Comparison of ENCODE assay signal across 9 mouse cellular contexts in genomic region chr2:150218363-150218725, GRCm38 (mm10). TPM values are rescaled to one million over a fixed set of nuclear protein-coding genes. Genes with fewer than 3 reads are reported as not detected.
DNase-seq lines count a peak whose midpoint lies in the region; ATAC-seq and TF ChIP-seq lines count a peak whose summit lies in the region.
"Not testable (repeated sequence)": the region's sequence is repeated elsewhere in the genome, so short reads cannot be mapped to it uniquely, and the experiment has no call there.
"Had no signal": no experiment of that assay in that cellular context is flagged by ENCODE, and none has a peak within 500 bp of the region (broad histone marks: within the 10 kb centered on the region; RNA-seq: fewer than 3 reads in every experiment).

No protein-coding gene starts in this region.

- TF ChIP-seq CTCF in liver, embryonic 14.5 days (IDR thresholded peaks at IDR 0.05; ENCODE audit: low read depth); small intestine, adult 2 months (IDR thresholded peaks at IDR 0.05; ENCODE audit: extremely low read depth, insufficient read length, insufficient replicate concordance, low read depth, low read length): not testable (repeated sequence)

- H3K4me2 ChIP-seq in embryonic facial prominence, embryonic 11.5 days (ENCODE audit: low read depth, low read length): peak overlapping the region; percentile 21; the same call in 1 of the 2 replicates
- peak overlapping the region; percentile 51 for H3K4me2 ChIP-seq in hindbrain, embryonic 12.5 days (replicated peaks)
- peak overlapping the region; percentile 41 for H3K4me2 ChIP-seq in kidney, embryonic 16.5 days (replicated peaks; ENCODE audit: low read depth, low read length)
- peak overlapping the region; percentile 42 for H3K4me2 ChIP-seq in liver, embryonic 14.5 days (ENCODE audit: low read depth)
- H3K4me2 ChIP-seq in midbrain, embryonic 12.5 days (replicated peaks): peak overlapping the region; percentile 48

- H3K4me3 ChIP-seq in embryonic facial prominence, embryonic 11.5 days (ENCODE audit: low read depth, low read length): peak overlapping the region; percentile 37
- H3K4me3 ChIP-seq in hindbrain, embryonic 12.5 days: peak overlapping the region; percentile 44
- peak overlapping the region; percentile 49 for H3K4me3 ChIP-seq in kidney, embryonic 16.5 days (ENCODE audit: low read length)
- peak overlapping the region; percentile 30 to 67 for H3K4me3 ChIP-seq in liver, embryonic 14.5 days (ENCODE audit: insufficient read depth in 1 of 2, low read depth in 2 of 2, low read length in 2 of 2)
- H3K4me3 ChIP-seq in midbrain, embryonic 12.5 days: peak overlapping the region; percentile 47
- peak overlapping the region; percentile 84 for H3K4me3 ChIP-seq in small intestine, adult 2 months (ENCODE audit: low read depth, low read length)

- H3K9ac ChIP-seq in embryonic facial prominence, embryonic 11.5 days (replicated peaks; ENCODE audit: low read length): peak overlapping the region; percentile 55
- H3K9ac ChIP-seq in hindbrain, embryonic 12.5 days: peak overlapping the region; percentile 47; the same call in 1 of the 2 replicates
- H3K9ac ChIP-seq in kidney, embryonic 16.5 days (replicated peaks; ENCODE audit: low read length): peak overlapping the region; percentile 61
- H3K9ac ChIP-seq in liver, embryonic 14.5 days (replicated peaks): not testable (repeated sequence)
- H3K9ac ChIP-seq in midbrain, embryonic 12.5 days (replicated peaks): peak overlapping the region; percentile 37

- H3K36me3 ChIP-seq in embryonic facial prominence, embryonic 11.5 days (replicated peaks; ENCODE audit: control insufficient read depth, insufficient read depth, low read depth, low read length); hindbrain, embryonic 12.5 days; kidney, embryonic 16.5 days (ENCODE audit: insufficient read depth, low read length); liver, embryonic 14.5 days (replicated peaks; ENCODE audit: control insufficient read depth, insufficient read depth, low read depth); midbrain, embryonic 12.5 days; small intestine, adult 2 months (ENCODE audit: control insufficient read depth, insufficient read depth, low read length): not testable (repeated sequence)

- TF ChIP-seq EP300 in liver, embryonic 14.5 days (IDR thresholded peaks at IDR 0.05; ENCODE audit: low read depth): not testable (repeated sequence)

- not testable (repeated sequence) for H3K27me3 ChIP-seq in embryonic facial prominence, embryonic 11.5 days (ENCODE audit: control insufficient read depth, insufficient read depth, low read length); hindbrain, embryonic 12.5 days; kidney, embryonic 16.5 days (ENCODE audit: insufficient read depth, low read length); liver, embryonic 14.5 days (ENCODE audit: control insufficient read depth, insufficient read depth, low read length); midbrain, embryonic 12.5 days; small intestine, adult 2 months (ENCODE audit: control insufficient read depth, insufficient read depth, low read length)

- not testable (repeated sequence) for ATAC-seq in embryonic facial prominence, embryonic 11.5 days (replicated peaks; ENCODE audit: insufficient number of reproducible peaks, low FRiP score, low TSS enrichment, low read depth); hindbrain, embryonic 12.5 days (ENCODE audit: low FRiP score); liver, embryonic 14.5 days (ENCODE audit: insufficient read depth); midbrain, embryonic 12.5 days (ENCODE audit: low FRiP score, low read depth)
- ATAC-seq in frontal cortex, adult (ENCODE audit: low TSS enrichment): peak; percentile 60
- ATAC-seq in kidney, embryonic 16.5 days (ENCODE audit: low FRiP score, low TSS enrichment): peak; percentile 21; the same call in 1 of the 2 replicates

- DNase-seq in embryonic facial prominence, embryonic 11.5 days (ENCODE audit: low spot score): peak; percentile 3
- DNase-seq in liver, embryonic 14.5 days (ENCODE audit: low read depth in 3 of 3, low spot score in 3 of 3): not testable (repeated sequence)

- H3K9me3 ChIP-seq in embryonic facial prominence, embryonic 11.5 days (replicated peaks; ENCODE audit: control insufficient read depth, low read length); hindbrain, embryonic 12.5 days (replicated peaks); kidney, embryonic 16.5 days (ENCODE audit: low read length); liver, embryonic 14.5 days (ENCODE audit: control insufficient read depth, low read length); midbrain, embryonic 12.5 days: not testable (repeated sequence)

- H3K27ac ChIP-seq in embryonic facial prominence, embryonic 11.5 days (replicated peaks; ENCODE audit: low read depth, low read length); liver, embryonic 14.5 days; midbrain, embryonic 12.5 days (replicated peaks); small intestine, adult 2 months (ENCODE audit: insufficient read depth, low read depth, low read length): not testable (repeated sequence)
- peak overlapping the region; percentile 55; the same call in 1 of the 2 replicates for H3K27ac ChIP-seq in hindbrain, embryonic 12.5 days
- H3K27ac ChIP-seq in kidney, embryonic 16.5 days (ENCODE audit: low read length): 0 out of 2 replicates have a peak overlapping the region, but pooled peaks have one; percentile 66

- not testable (repeated sequence) for H3K4me1 ChIP-seq in embryonic facial prominence, embryonic 11.5 days (ENCODE audit: control insufficient read depth, insufficient read depth, low read length); hindbrain, embryonic 12.5 days; kidney, embryonic 16.5 days (ENCODE audit: insufficient read depth, low read length); liver, embryonic 14.5 days (replicated peaks; ENCODE audit: control insufficient read depth in 2 of 2, insufficient read depth in 2 of 2, low read length in 1 of 2); midbrain, embryonic 12.5 days; small intestine, adult 2 months (ENCODE audit: control insufficient read depth, insufficient read depth, insufficient read length, low read length)

- not testable (repeated sequence) for TF ChIP-seq POLR2A in small intestine, adult 2 months (IDR thresholded peaks at IDR 0.05; ENCODE audit: low read depth, low read length)

- 18% methylated on average over 4 of the region's 4 CpGs for WGBS in embryonic facial prominence, embryonic 11.5 days
- 26% methylated on average over 4 of the region's 4 CpGs for WGBS in hindbrain, embryonic 12.5 days
- 2% methylated on average over 3 of the region's 4 CpGs for WGBS in kidney, embryonic 16.5 days
- 10% methylated on average over 3 of the region's 4 CpGs for WGBS in liver, embryonic 14.5 days (ENCODE audit: insufficient replicate concordance)
- WGBS in midbrain, embryonic 12.5 days: 24% methylated on average over 4 of the region's 4 CpGs
- 15% methylated on average over 4 of the region's 4 CpGs for WGBS in small intestine, adult 2 months

RNA-seq across cellular contexts. Expression of gene Zfp937, which starts 0.5 kb away (rescaled TPM):
- 9.4 and 11.0 TPM in 2 replicates for polyA plus RNA-seq in embryonic facial prominence, embryonic 11.5 days (2014; fragmentation: Nextera tagmentation; extraction: Ambion mirVana)
- 10.7 and 12.1 TPM in 2 replicates for polyA plus RNA-seq in hindbrain, embryonic 12.5 days (2016; fragmentation: Nextera tagmentation; extraction: Ambion mirVana)
- 16.4 and 16.7 TPM in 2 replicates for polyA plus RNA-seq in kidney, embryonic 16.5 days (2015; fragmentation: Nextera tagmentation; extraction: Ambion mirVana)
- polyA plus RNA-seq in liver, embryonic 14.5 days (2012; rRNA removed): 0.15 and 0.23 TPM in 2 replicates
- polyA plus RNA-seq in liver, embryonic 14.5 days (2014; fragmentation: Nextera tagmentation; extraction: Ambion mirVana): 0.72 and 0.75 TPM in 2 replicates
- polyA plus RNA-seq in midbrain, embryonic 12.5 days (2016; fragmentation: Nextera tagmentation; extraction: Ambion mirVana): 10.2 and 10.6 TPM in 2 replicates
- 0.16 TPM in 1 of 2 replicates, not detected in the other for polyA plus RNA-seq in small intestine, adult 2 months (2012; rRNA removed)

RNA-seq across cellular contexts. Expression of gene Gm14139, which starts 36.8 kb away (rescaled TPM):
- not detected in 2 replicates for polyA plus RNA-seq in embryonic facial prominence, embryonic 11.5 days (2014; fragmentation: Nextera tagmentation; extraction: Ambion mirVana)
- polyA plus RNA-seq in hindbrain, embryonic 12.5 days (2016; fragmentation: Nextera tagmentation; extraction: Ambion mirVana): not detected in 2 replicates
- not detected in 2 replicates for polyA plus RNA-seq in kidney, embryonic 16.5 days (2015; fragmentation: Nextera tagmentation; extraction: Ambion mirVana)
- 0.04 TPM in 1 of 2 replicates, not detected in the other for polyA plus RNA-seq in liver, embryonic 14.5 days (2012; rRNA removed)
- 0.08 TPM in 1 of 2 replicates, not detected in the other for polyA plus RNA-seq in liver, embryonic 14.5 days (2014; fragmentation: Nextera tagmentation; extraction: Ambion mirVana)
- polyA plus RNA-seq in midbrain, embryonic 12.5 days (2016; fragmentation: Nextera tagmentation; extraction: Ambion mirVana): not detected in 2 replicates
- not detected in 2 replicates for polyA plus RNA-seq in small intestine, adult 2 months (2012; rRNA removed)
- polyA plus RNA-seq: adrenal gland, adult 2 months had no signal

RNA-seq across cellular contexts. Expression of gene Gm21994, which starts 37.0 kb away (rescaled TPM):
- polyA plus RNA-seq in embryonic facial prominence, embryonic 11.5 days (2014; fragmentation: Nextera tagmentation; extraction: Ambion mirVana): 3.4 and 3.8 TPM in 2 replicates
- 4.4 and 4.5 TPM in 2 replicates for polyA plus RNA-seq in hindbrain, embryonic 12.5 days (2016; fragmentation: Nextera tagmentation; extraction: Ambion mirVana)
- polyA plus RNA-seq in kidney, embryonic 16.5 days (2015; fragmentation: Nextera tagmentation; extraction: Ambion mirVana): 5.7 and 6.0 TPM in 2 replicates
- polyA plus RNA-seq in liver, embryonic 14.5 days (2012; rRNA removed): 0.23 and 0.49 TPM in 2 replicates
- polyA plus RNA-seq in liver, embryonic 14.5 days (2014; fragmentation: Nextera tagmentation; extraction: Ambion mirVana): 0.29 and 0.71 TPM in 2 replicates
- polyA plus RNA-seq in midbrain, embryonic 12.5 days (2016; fragmentation: Nextera tagmentation; extraction: Ambion mirVana): 4.1 and 5.0 TPM in 2 replicates
- polyA plus RNA-seq in small intestine, adult 2 months (2012; rRNA removed): not detected in 2 replicates
- polyA plus RNA-seq: adrenal gland, adult 2 months had no signal

RNA-seq across cellular contexts. Expression of gene Gm10770, which starts 38.9 kb away (rescaled TPM):
- polyA plus RNA-seq in embryonic facial prominence, embryonic 11.5 days (2014; fragmentation: Nextera tagmentation; extraction: Ambion mirVana): not detected in 2 replicates
- polyA plus RNA-seq in hindbrain, embryonic 12.5 days (2016; fragmentation: Nextera tagmentation; extraction: Ambion mirVana): not detected in 2 replicates
- polyA plus RNA-seq in kidney, embryonic 16.5 days (2015; fragmentation: Nextera tagmentation; extraction: Ambion mirVana): not detected in 2 replicates
- polyA plus RNA-seq in liver, embryonic 14.5 days (2012; rRNA removed): not detected in 2 replicates
- not detected in 2 replicates for polyA plus RNA-seq in liver, embryonic 14.5 days (2014; fragmentation: Nextera tagmentation; extraction: Ambion mirVana)
- not detected in 2 replicates for polyA plus RNA-seq in midbrain, embryonic 12.5 days (2016; fragmentation: Nextera tagmentation; extraction: Ambion mirVana)
- not detected in 2 replicates for polyA plus RNA-seq in small intestine, adult 2 months (2012; rRNA removed)
- polyA plus RNA-seq: adrenal gland, adult 2 months; thymus, postnatal 0 days had no signal

RNA-seq across cellular contexts. Expression of gene Gm14124, which starts 39.0 kb away (rescaled TPM):
- polyA plus RNA-seq in embryonic facial prominence, embryonic 11.5 days (2014; fragmentation: Nextera tagmentation; extraction: Ambion mirVana): not detected in 2 replicates
- polyA plus RNA-seq in hindbrain, embryonic 12.5 days (2016; fragmentation: Nextera tagmentation; extraction: Ambion mirVana): not detected in 2 replicates
- 0.06 TPM in 1 of 2 replicates, not detected in the other for polyA plus RNA-seq in kidney, embryonic 16.5 days (2015; fragmentation: Nextera tagmentation; extraction: Ambion mirVana)
- polyA plus RNA-seq in liver, embryonic 14.5 days (2012; rRNA removed): not detected in 2 replicates
- polyA plus RNA-seq in liver, embryonic 14.5 days (2014; fragmentation: Nextera tagmentation; extraction: Ambion mirVana): not detected in 2 replicates
- polyA plus RNA-seq in midbrain, embryonic 12.5 days (2016; fragmentation: Nextera tagmentation; extraction: Ambion mirVana): not detected in 2 replicates
- not detected in 2 replicates for polyA plus RNA-seq in small intestine, adult 2 months (2012; rRNA removed)
- polyA plus RNA-seq: adrenal gland, adult 2 months; thymus, postnatal 0 days had no signal
